ENCODE assay signal across 10 mouse cellular contexts in genomic region chr11:115179881-115180280, GRCm38 (mm10). TPM values are rescaled to one million over a fixed set of nuclear protein-coding genes. Genes with fewer than 3 reads are reported as not detected.
DNase-seq lines count a peak whose midpoint lies in the region; ATAC-seq and TF ChIP-seq lines count a peak whose summit lies in the region.
"Had no signal": no experiment of that assay in that cellular context is flagged by ENCODE, and none has a peak within 500 bp of the region (broad histone marks: within the 10 kb centered on the region; RNA-seq: fewer than 3 reads in every experiment).

No protein-coding gene starts in this region.

- no peak for DNase-seq in forebrain, postnatal 0 days
- peak; percentile 77 for DNase-seq in left cerebral cortex, postnatal 4 days
- no peak for DNase-seq in left cerebral cortex, postnatal 10 days (ENCODE audit: extremely low spot score in 1 of 2, low spot score in 2 of 2)
- DNase-seq in adrenal gland, postnatal 25 days, result peak; percentile 35
- peak; percentile 60 for DNase-seq in kidney, postnatal 14 days
- DNase-seq: cerebellum, adult 11 months; lung, adult 18-20 months had no signal

- no peak for TF ChIP-seq CTCF in forebrain, postnatal 0 days (IDR thresholded peaks at IDR 0.05; ENCODE audit: low read depth)

- no peaks in the 10 kb centered on the region; the same call in 1 of the 2 replicates for H3K36me3 ChIP-seq in forebrain, postnatal 0 days (ENCODE audit: insufficient read depth)
- H3K36me3 ChIP-seq in forebrain, embryonic 12.5 days (replicated peaks), result no peaks in the 10 kb centered on the region
- H3K36me3 ChIP-seq in heart, embryonic 12.5 days, result no peaks in the 10 kb centered on the region

- intact Hi-C loops in left cerebral cortex, postnatal 4 days (cut with DNase I), result no loop called here
- intact Hi-C loops in left cerebral cortex, postnatal 10 days (cut with DNase I), result no loop called here

- H3K9me3 ChIP-seq in forebrain, postnatal 0 days (ENCODE audit: low read length), result no peaks in the 10 kb centered on the region
- H3K9me3 ChIP-seq in forebrain, embryonic 12.5 days, result no peaks in the 10 kb centered on the region
- H3K9me3 ChIP-seq in heart, embryonic 12.5 days (replicated peaks), result no peaks in the 10 kb centered on the region

- H3K27ac ChIP-seq in forebrain, postnatal 0 days (ENCODE audit: low read depth, low read length), result peak overlapping the region; percentile 45; the same call in 1 of the 2 replicates
- no peak overlapping the region for H3K27ac ChIP-seq in forebrain, embryonic 12.5 days
- H3K27ac ChIP-seq in heart, embryonic 12.5 days (ENCODE audit: poor library complexity, severe bottlenecking), result no peak overlapping the region

- 63% methylated on average over 6 of the region's 6 CpGs for WGBS in forebrain, postnatal 0 days
- 88% methylated on average over 6 of the region's 6 CpGs for WGBS in forebrain, embryonic 12.5 days
- 73% methylated on average over 6 of the region's 6 CpGs for WGBS in heart, embryonic 12.5 days

- H3K9ac ChIP-seq in forebrain, postnatal 0 days, result no peak overlapping the region
- no peak overlapping the region for H3K9ac ChIP-seq in forebrain, embryonic 12.5 days
- no peak overlapping the region for H3K9ac ChIP-seq in heart, embryonic 12.5 days

- no peak overlapping the region for H3K4me3 ChIP-seq in forebrain, postnatal 0 days (ENCODE audit: low read depth, low read length)
- no peak overlapping the region for H3K4me3 ChIP-seq in forebrain, embryonic 12.5 days (replicated peaks)
- no peak overlapping the region for H3K4me3 ChIP-seq in heart, embryonic 12.5 days

- H3K4me2 ChIP-seq in forebrain, postnatal 0 days (ENCODE audit: low read depth), result no peak overlapping the region
- no peak overlapping the region for H3K4me2 ChIP-seq in forebrain, embryonic 12.5 days
- H3K4me2 ChIP-seq in heart, embryonic 12.5 days, result no peak overlapping the region
- H3K4me2 ChIP-seq: heart, embryonic 11.5 days had no signal

- no peak for ATAC-seq in forebrain, postnatal 0 days
- no peak for ATAC-seq in forebrain, embryonic 12.5 days (ENCODE audit: low FRiP score)
- ATAC-seq in heart, embryonic 12.5 days (ENCODE audit: insufficient number of reproducible peaks, low FRiP score), result no peak

- 0 out of 2 replicates have a peak, but pooled peaks cover 6% of the 10 kb centered on the region for H3K4me1 ChIP-seq in forebrain, postnatal 0 days (ENCODE audit: insufficient read depth)
- H3K4me1 ChIP-seq in forebrain, embryonic 12.5 days, result peaks cover 33% of the 10 kb centered on the region
- H3K4me1 ChIP-seq in heart, embryonic 12.5 days (replicated peaks), result peaks cover 18% of the 10 kb centered on the region

- H3K27me3 ChIP-seq in forebrain, postnatal 0 days (ENCODE audit: insufficient read depth, low read length), result no peaks in the 10 kb centered on the region
- peaks cover 13% of the 10 kb centered on the region for H3K27me3 ChIP-seq in forebrain, embryonic 12.5 days
- peaks cover 7% of the 10 kb centered on the region for H3K27me3 ChIP-seq in heart, embryonic 12.5 days (replicated peaks)

RNA-seq across cellular contexts. Expression of gene Tmem104, which starts 7.4 kb away (rescaled TPM):
- total RNA-seq in forebrain, postnatal 0 days (2014; rRNA removed), result 5.4 and 7.6 TPM in 2 replicates
- polyA plus RNA-seq in forebrain, postnatal 0 days (2015; fragmentation: Nextera tagmentation; extraction: Ambion mirVana), result 8.8 and 9.9 TPM in 2 replicates
- 7.9 and 8.4 TPM in 2 replicates for polyA plus RNA-seq in forebrain, embryonic 12.5 days (2016; fragmentation: Nextera tagmentation; extraction: Ambion mirVana)
- total RNA-seq in left cerebral cortex, postnatal 4 days (2021), result 10 to 100 TPM; 18.1 to 18.2 TPM
- 10 to 100 TPM; 19.9 to 20.3 TPM for total RNA-seq in left cerebral cortex, postnatal 10 days (2021)
- 19.9 and 22.3 TPM in 2 replicates for total RNA-seq in adrenal gland, postnatal 25 days (2021)
- polyA plus RNA-seq in heart, embryonic 12.5 days (2016; fragmentation: Nextera tagmentation; extraction: Ambion mirVana), result 8.4 TPM in 2 replicates

RNA-seq across cellular contexts. Expression of gene Nat9, which starts 7.8 kb away (rescaled TPM):
- total RNA-seq in forebrain, postnatal 0 days (2014; rRNA removed), result 19.2 and 20.3 TPM in 2 replicates
- polyA plus RNA-seq in forebrain, postnatal 0 days (2015; fragmentation: Nextera tagmentation; extraction: Ambion mirVana), result 17.7 and 18.6 TPM in 2 replicates
- polyA plus RNA-seq in forebrain, embryonic 12.5 days (2016; fragmentation: Nextera tagmentation; extraction: Ambion mirVana), result 16.0 and 16.6 TPM in 2 replicates
- total RNA-seq in left cerebral cortex, postnatal 4 days (2021), result 10 to 100 TPM; 12.5 to 15.6 TPM
- total RNA-seq in left cerebral cortex, postnatal 10 days (2021), result 10 to 100 TPM; 14.5 to 16.6 TPM
- 37.3 and 38.1 TPM in 2 replicates for total RNA-seq in adrenal gland, postnatal 25 days (2021)
- polyA plus RNA-seq in heart, embryonic 12.5 days (2016; fragmentation: Nextera tagmentation; extraction: Ambion mirVana), result 13.1 and 13.3 TPM in 2 replicates

RNA-seq across cellular contexts. Expression of gene Slc9a3r1, which starts 16.7 kb away (rescaled TPM):
- total RNA-seq in forebrain, postnatal 0 days (2014; rRNA removed), result 44.2 and 48.5 TPM in 2 replicates
- 68.4 and 73.9 TPM in 2 replicates for polyA plus RNA-seq in forebrain, postnatal 0 days (2015; fragmentation: Nextera tagmentation; extraction: Ambion mirVana)
- polyA plus RNA-seq in forebrain, embryonic 12.5 days (2016; fragmentation: Nextera tagmentation; extraction: Ambion mirVana), result 31.3 and 32.2 TPM in 2 replicates
- total RNA-seq in left cerebral cortex, postnatal 4 days (2021), result 10 to 100 TPM; 38.7 to 41.3 TPM
- total RNA-seq in left cerebral cortex, postnatal 10 days (2021), result 10 to 100 TPM; 53.7 to 56.0 TPM
- 17.5 and 18.1 TPM in 2 replicates for total RNA-seq in adrenal gland, postnatal 25 days (2021)
- 21.0 and 22.2 TPM in 2 replicates for polyA plus RNA-seq in heart, embryonic 12.5 days (2016; fragmentation: Nextera tagmentation; extraction: Ambion mirVana)

RNA-seq across cellular contexts. Expression of gene Cd300lf, which starts 46.1 kb away (rescaled TPM):
- 0.24 TPM in 1 of 2 replicates, not detected in the other for total RNA-seq in forebrain, postnatal 0 days (2014; rRNA removed)
- polyA plus RNA-seq in forebrain, postnatal 0 days (2015; fragmentation: Nextera tagmentation; extraction: Ambion mirVana), result 0.05 and 0.18 TPM in 2 replicates
- 0.19 TPM in 1 of 2 replicates, not detected in the other for polyA plus RNA-seq in forebrain, embryonic 12.5 days (2016; fragmentation: Nextera tagmentation; extraction: Ambion mirVana)
- total RNA-seq in left cerebral cortex, postnatal 4 days (2021), result under 1 TPM; 0.30 to 0.48 TPM
- total RNA-seq in left cerebral cortex, postnatal 10 days (2021), result under 1 TPM; 0.28 to 0.90 TPM
- total RNA-seq in adrenal gland, postnatal 25 days (2021), result 0.55 and 0.62 TPM in 2 replicates
- 0.09 and 0.10 TPM in 2 replicates for polyA plus RNA-seq in heart, embryonic 12.5 days (2016; fragmentation: Nextera tagmentation; extraction: Ambion mirVana)

Comparison
In these comparisons a context has a peak if more than half of its experiments do, and no peak if none do; other contexts are left out.
1. DNase-seq: peak in left cerebral cortex, postnatal 4 days (single experiment), adrenal gland, postnatal 25 days (single experiment) and kidney, postnatal 14 days (single experiment); none in forebrain, postnatal 0 days (single experiment) and left cerebral cortex, postnatal 10 days (0 of 2).